Mouse (Mus musculus): Measurements from ENCODE around the gene Zbtb7a.

Zbtb7a gene

DNA sequence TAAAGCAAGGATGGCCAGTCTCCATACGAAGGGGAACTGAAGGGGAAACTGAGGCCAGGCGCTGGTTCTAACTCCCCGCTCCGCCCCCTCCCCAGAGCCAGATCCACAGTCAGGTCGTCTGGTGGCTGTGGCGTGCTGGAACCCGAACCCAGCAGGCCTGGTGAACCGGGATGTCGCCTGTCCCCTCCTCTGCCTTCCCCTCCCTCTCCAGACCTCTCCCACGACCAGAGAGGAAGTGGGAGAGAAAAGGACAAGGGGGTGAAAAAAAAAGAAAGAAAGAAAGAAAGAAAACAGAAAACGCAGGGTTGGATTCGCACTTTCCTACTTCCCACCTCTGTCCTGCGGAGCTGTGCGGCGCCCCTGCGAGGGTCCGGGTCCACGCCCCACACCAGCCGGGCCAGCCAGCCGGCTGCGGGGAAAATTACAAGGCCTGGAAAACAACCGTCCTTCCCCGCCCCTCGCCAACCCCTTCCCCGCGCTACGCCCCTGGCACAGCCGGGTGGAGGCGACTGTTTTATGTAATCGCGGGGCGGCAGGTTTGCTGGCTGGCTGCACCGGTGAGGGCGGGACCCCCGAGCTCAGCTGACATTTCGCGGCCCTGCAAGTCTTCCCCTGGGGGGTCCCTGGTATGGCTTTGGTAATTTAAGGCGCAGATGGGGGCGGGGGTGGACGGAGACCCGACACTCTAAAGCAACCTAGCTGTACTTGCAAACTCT lies at the start of gene Zbtb7a:
TSS of gene Zbtb7a (plus strand) at position 255 of the 716 bp plus-strand sequence.
- DNase-seq (ENCODE audit: low read depth): peak; percentile 42

DNA sequence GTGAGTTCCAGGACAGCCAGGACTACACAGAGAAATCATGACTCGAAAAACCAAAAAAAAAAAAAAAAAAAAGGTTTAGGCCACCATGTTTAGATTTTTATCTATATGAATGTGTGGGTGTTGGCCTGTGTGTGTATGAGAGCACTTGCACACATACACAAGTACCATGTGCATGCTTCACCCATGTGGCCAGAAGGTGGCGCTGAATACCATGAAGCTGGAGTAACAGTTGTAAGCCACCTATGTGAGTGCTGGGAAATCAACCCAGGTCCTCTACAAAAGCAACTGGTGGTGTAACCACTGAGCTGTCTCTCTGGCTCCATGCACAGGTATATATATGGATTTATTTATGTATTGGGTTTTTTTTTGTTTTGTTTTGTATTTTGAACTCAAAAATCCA lies 48.0 kb upstream of the Zbtb7a start:
- peak; percentile 63 for DNase-seq (ENCODE audit: low read depth)

DNA sequence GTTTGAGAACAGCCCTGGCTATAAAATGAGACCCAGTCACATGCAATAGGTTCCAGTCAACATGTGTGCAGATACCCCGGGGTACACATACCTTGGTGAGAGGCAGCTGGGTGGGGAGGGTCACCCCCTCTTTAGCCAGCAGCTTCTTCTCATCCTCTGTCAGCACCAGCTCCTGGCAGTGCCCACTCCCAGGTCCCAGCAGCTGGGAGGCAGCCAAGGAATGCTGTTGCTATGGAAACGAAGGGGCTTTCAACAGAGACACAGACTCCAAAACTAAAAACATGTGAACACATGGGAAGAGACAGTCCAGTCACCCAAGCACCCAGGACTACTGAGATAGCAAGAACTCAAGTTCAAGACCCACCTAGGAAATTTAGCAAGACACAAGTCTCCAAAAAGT lies 45.8 kb upstream of the Zbtb7a start:
- no peak for DNase-seq (ENCODE audit: low read depth)

DNA sequence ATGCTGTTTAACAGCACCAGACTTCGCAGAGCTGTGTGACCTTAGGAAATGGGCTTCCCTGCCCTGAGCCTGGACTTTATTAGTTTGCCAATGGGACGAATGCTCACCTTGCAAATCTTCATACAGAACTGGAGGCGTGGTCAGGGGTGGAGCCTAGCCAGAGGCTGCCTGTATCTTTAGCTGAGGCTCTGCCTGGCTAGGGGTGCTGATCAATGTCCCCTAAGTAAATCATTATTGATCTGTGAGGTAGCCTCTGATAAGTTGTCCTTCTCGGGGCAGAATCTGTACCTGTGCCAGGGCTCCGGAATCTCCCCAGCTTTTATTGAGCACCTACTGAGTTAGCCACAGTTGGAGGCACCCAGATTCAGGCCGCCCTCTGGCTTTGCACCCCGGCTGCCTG lies 44.4 kb upstream of the Zbtb7a start:
- DNase-seq (ENCODE audit: low read depth): no peak

DNA sequence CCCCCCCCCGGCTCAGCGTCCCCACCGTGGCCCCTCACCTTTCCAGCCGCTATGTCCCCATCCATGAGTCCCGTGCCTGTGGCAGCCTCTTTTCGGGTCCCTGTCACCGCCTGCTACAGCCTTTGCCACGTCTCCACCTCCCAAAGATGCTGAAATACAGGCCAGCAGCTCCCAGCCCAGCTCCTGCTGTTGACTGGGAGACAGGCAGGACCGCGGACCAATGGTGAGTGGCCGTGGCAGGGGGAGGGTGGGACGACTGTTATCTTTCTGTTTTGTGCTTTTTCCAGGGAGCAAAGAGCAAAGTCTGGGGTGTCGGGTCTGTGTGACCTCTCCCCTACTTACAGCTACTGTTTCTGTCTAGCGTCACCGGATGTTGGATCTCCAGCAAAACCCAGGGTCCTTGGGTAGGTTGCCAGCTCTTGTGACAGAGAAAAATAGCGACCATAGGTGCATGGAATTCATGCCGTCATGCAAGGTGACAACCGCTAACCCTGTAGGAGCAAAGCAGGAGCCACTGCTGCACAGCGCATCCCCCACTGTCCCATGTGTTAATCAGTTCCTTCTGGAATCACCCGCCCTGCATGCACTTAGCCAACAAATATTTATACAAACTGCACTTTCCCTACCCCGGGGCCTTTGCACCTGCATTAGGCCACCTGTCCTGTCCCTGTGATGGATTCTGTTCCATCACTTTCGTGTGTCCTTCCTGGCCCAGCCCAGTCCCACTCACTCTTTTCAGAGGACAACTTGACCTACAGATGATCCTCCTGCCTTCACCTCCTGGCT lies 42.4 kb upstream of the Zbtb7a start:
- DNase-seq (ENCODE audit: low read depth): no peak

DNA sequence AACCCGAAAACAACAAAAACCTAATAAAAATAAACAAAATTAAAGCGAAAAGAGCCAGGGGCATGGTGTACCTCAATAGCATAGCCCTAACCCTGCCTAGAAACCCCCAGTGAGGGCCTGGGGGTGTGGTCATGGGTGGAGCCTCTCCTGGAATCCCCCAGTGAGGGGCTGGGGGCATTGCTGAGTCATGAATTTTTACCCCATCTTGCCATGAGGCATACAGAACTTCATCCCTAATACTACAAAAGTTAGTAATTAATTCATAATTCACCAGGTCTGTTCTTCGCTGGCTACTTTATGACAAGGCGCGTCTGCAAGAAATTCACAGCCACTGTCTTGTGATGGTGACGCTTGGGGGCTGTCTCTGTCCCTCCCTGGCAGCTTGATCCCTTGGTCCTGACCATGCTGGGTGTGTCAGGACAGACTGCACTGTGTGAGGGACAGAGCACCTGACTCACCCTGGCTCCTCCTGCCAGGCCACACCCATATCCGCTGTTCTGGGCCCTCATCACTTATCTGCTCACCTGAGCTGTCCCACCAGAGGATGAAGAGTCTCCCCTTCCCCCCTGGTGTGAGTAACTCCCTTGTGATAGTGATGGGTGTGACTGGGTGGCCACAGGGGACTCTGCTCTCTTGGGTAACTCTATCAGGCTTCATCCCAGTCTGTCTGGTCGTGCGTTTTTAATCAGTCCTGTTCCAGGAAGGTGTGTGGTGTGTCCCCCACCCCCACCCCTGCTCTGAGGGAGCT lies 39.9 kb upstream of the Zbtb7a start:
- DNase-seq (ENCODE audit: low read depth): no peak

DNA sequence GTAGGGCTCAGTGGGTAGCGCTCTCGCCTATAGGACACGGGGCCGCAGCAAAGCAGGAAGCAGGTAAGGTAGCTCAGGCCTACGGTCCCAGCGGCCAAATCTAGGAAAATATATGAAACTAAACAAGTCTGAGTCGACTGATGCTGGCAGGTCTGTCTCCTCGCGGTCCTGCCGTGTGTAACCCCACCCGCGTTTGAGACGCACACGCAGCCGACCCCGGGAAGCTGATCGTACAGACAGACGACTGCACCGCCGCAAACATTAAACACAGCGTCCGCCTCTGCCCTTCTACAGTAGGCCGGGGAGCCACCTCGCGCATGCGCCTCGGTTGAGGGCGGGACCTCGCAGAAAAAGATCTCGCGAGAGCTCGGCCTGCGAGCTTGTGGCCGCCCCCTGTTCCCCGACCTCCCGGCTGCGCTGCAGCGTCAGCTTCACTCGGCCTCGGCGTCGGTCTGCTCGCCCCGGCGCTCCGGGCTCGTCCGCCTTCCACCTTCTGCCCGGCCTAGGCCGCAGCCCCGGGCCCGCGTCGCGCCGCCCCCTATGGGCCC lies 29.4 kb upstream of the Zbtb7a start, which contains the start of gene Map2k2:
TSS of gene Map2k2 (plus strand) at position 351 of the 548 bp plus-strand sequence.
- DNase-seq (ENCODE audit: low read depth): peak; percentile 99

DNA sequence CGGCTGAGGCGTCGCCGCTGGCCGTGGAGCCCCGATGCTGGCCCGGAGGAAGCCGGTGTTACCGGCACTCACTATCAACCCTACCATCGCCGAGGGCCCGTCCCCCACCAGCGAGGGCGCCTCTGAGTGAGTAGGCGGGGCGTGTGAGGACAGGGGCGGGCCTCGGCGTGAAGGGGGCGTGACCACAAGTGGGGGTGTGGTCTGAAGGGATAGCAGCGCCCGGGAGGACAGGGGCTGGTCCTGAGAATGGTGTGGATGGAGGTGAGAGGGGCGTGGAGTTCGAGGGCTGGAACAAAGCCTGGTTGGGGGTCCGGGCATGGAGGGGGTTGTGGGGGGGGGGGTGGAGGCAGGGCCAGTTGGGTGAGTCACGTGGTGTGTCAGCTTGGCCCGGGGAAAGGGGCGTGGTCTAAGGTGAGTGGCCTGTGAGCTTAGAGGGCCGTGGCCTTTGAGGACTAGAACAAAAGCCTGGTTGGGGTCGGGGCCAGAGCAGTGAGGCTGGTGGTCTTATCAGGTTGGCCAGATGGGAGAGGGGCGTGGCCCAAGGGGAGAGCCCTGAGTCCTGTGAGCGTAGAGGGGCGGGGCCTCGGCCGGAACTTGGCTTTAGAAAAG lies 28.8 kb upstream of the Zbtb7a start:
- peak; percentile 90 for DNase-seq (ENCODE audit: low read depth)

DNA sequence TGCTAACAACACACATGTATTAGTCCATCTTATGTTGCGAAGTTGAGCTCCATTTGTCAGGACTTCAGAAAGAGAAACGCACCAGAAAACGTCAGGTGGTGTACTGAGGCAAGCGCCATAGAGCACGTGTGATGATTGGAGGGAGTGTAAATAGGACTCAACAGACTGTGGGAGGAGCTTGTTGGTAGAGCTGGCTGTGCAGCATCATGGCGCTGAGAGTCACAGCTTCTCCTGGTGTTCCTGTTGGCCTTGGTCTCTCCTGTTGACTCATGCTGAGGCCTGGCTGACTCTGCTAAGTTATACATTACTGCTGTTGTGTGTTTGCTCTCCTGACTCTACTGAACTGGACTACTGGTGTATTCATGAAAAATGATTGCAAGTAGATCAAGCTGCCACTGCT lies 22.1 kb upstream of the Zbtb7a start:
- no peak for DNase-seq (ENCODE audit: low read depth)

DNA sequence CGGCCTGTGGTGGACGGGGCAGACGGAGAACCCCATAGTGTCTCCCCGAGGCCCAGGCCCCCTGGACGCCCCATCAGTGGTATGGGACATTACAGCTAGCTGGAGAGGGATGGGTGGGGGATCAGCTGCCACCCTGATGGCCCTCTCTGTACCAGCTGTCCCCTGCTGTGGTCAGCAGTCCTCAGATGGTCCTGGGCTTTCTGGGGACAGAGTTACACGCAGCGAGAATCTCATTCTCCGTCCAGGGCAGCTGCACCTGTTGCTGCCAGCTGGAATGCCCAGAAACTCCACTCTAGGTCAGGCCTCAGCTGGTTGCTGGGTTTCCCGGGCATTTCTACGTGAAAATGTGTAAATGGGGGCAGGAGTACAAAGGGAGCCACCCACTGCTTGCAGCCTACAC lies 15.4 kb upstream of the Zbtb7a start:
- DNase-seq (ENCODE audit: low read depth): no peak

DNA sequence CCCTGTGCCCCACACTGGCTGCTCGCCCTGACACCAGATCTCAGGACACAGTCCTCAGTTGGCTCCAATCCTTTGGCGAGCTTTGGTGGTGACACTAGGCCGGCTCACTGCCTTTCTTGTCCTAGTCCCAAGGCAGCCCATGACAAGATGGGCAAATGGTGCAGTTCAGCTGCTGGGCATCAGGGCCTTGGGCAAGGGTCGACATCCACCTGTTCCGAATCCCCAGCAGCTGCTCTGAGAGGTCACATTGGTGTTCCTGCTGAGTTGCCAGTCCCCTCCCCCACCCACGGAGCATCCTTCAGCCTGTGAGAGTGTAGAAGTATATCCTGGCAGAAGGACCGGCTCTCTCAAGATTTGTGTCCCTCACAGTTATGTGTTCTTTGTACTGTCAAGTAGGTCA lies 14.4 kb upstream of the Zbtb7a start:
- DNase-seq (ENCODE audit: low read depth): no peak

DNA sequence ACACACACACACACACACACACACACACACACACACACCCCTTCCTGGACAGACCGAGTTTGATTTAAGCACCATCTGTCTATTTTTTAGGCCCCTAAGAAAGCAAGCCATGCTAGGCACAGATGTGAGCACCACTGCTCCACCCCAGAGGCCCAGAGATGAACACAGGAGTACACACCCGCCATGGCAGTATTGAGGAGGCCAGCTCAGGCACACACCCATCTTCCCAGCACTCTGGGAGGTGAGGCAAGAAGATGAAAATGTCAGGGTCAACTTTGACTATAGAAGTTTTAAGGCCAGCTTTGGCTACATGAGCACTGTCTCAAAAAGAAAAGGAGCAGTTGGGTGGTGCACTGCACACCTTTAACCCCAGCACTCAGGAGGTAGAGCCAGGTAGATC lies 12.1 kb upstream of the Zbtb7a start:
- DNase-seq (ENCODE audit: low read depth): no peak

DNA sequence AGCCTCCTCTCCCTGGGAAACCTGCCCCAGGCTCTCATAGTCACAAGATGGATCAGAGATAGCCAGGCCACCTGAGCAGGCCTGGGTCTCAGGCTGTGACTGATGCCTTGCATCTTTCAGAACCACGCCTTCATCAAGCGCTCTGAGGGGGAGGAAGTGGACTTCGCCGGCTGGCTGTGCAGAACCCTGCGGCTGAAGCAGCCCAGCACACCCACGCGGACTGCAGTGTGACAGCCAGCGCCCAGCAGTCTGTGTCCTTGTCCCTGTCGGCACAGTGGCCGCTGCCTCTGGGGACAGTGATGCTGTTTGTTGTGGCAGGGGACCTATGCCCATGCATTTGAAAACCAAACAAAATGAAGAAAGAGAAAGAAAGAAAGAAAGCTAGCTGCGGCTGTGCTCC lies 11.5 kb upstream of the Zbtb7a start:
- DNase-seq (ENCODE audit: low read depth): no peak

DNA sequence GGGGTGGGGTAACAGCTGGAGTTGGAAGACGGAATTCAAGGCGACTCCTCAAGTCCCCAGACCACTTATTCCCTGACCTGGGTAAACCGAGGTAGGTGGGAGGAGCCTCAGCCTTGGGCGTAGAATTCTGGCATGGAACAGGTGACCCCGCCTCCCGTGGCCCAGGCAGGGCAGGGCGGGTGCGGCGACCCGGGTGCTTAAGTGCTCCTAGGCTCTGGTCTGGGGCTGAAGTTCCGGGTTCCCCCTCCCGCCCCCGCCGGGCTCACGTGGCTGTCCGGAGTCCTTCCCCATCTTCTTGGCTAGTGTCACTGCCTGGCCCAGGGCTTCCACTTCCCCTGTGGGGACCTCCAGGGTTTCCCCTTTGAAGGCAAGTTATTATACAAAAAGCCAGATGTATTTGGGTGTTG lies 836 bp upstream of the Zbtb7a start:
- peak; percentile 44 for DNase-seq (ENCODE audit: low read depth)

DNA sequence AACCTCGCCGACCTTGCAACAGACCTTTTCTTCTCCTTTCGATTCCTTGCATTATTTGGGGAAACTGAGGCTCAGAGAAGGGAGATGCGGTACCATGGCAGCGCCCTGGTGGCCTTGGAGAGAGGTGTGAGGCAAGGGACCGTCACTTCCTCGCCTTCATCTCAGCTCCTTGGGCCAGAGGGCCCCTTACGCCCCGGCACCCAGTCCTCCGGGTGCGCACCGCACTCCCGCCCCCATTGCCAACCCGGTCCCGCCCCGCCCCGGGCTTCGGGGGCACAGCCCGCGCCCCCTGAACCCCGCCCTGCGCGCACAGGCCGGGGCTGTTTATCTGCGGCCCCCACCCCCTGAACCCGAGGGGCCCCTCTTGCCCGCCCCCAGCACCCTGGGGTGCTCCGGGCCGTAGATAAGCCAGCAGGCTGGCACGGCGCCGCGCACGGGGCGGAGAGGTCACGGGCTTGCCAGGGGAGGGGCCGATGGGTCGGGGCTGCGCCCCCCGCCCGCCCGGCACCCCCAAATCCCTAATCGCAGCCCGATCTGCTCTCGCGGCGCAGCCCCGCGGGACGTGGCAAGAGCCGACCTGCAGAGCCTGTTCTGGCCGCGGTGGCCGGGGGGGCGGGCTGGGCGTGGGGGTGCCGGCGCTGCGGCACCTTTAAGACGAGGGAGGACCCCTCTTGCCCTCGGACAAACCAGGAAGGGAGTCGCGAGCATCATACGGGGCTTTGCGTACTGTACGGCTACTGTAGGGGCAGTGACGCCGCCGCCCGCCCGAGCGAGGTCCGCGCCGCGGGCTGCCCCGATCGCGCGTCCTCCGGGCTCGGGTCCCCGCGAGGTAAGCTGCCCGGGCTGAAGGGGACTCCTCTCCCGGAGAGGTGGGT lies 1.0 kb downstream of the Zbtb7a start:
- peak; percentile 66 for DNase-seq (ENCODE audit: low read depth)

DNA sequence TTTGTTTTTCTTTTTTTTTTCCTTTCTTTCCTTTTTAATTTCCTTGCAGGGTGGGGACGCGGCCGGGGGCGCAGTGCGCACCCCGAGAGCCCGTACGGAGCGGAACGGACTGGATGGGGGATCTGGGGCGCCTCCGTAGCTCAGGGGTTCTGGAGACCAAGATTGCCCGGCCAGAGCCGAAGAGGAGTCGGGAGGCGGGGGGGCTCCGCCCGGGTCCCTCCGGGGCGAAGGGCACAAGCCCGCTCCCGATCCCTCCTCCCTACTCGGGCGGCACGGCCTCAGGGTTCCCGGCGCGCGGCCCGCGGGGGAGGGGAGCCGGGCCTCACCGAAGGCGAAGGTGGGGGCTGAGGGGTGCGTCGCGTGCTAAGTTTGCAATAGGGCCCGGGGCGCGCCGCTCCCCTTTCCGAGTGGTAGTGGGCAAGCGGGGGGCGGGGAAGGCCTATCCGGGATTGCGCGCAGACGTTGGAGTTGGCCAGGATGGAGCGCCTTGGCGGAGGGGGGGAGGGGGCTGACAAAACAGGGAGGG lies 1.7 kb downstream of the Zbtb7a start:
- DNase-seq (ENCODE audit: low read depth): peak; percentile 86

DNA sequence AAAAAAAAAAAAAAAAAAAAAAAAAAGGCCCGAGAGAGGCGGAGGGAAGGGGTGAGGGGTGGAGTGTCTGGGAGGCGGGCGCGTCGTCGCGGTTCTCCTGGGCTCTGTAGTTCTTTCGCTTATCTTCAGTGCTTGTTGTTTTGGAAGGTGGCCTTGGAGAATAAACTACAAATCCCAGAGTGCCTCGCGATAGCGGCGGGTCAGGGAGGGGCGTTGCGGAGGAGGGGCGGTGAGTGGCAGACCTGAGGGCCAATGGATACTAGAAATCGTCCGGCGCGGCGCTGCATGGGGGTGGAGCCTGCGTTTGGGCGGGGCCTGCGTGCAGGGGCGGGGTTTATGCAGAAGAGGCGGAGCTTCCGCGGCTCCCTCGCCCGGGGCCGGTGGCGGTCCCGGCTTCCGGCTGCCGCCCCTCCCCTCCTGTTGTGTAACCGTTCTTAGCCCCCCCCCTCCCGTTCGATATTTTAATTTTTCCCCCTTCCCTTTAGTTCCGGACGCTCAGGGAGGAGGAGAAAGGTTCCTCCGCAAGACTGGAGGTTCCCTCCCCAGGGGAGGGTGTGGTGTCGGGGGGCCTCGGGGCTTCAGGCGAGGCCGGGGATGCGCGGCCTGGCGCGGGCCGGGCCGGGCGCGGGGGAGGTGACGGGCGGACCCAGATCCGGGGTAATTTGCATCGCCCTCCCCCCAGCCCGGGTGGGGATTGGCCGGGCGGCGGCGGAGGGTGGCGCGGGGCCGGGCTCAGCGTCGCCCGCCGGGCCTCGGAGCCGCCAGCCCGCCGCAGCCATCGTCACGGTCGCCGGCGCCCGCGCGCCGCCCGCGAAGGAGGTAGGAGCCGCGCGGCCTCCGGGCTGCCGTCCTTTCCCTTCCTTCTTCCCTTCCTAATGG lies 2.5 kb downstream of the Zbtb7a start:
- peak; percentile 100 for DNase-seq (ENCODE audit: low read depth)

DNA sequence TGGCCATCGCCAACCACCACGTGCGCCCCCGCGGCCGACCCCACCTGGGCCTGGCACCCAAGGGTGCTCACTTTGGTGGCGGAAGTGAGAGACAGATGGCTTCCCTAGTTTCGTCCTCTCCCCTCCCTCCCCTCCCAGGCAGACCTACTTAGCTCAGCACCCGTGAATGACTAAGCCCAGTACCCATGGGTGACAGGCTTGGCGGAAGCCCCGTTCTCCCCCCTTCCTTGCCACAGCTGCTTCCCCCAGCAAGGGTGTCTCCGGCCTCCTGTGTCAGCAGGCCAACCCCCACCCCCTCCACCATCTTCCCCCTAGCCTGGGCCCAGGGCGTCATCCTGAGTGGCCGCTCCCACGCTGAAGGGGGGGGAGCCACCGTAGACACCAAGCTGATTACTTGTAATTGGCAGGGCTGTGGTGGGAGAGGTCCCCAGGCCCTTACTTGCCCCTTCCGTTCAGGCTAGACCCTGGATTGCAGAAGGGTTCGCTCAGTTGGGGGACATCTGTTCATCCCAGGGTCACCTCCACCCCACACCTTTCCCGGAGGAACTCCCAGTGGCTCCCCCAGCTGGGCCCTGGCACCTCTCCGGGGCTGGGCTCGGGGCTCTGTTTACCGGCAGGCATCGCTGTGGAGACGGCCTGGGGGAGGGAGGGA lies 3.2 kb downstream of the Zbtb7a start:
- peak; percentile 81 for DNase-seq (ENCODE audit: low read depth)

DNA sequence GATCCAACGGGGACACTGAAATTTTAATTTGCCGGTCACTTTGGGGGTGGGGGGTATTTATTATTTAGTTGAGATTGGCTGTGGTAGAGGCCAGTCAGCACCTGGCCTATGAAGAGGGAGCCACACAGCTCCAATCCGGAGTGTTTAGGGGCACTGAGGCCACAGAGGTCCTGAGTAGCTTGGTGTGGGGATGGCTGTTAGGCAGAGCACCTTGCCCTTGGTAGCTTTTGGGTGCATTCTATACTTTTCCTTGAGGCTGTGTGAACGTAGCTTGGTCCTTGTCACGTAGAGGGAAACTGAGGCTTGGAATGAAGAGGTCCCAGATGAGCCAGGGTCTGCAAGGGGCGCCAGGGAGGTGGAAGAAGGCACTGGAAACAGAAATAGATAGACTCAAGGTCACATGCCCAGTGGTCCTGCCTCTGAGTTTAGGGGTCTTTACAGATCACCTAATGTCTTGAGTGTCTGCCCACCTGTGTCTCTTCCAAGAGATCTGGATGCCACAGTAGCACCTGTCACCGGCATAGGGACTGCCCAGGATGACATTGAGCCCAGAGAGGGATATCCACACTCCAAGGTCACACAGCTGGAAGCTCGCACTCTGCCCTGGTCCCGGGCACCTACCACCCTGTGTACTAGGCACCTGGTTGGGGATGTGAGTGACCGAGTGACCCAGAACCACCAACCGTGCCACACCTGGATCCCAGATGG lies 4.0 kb downstream of the Zbtb7a start:
- no peak for DNase-seq (ENCODE audit: low read depth)

Measured in naive thymus-derived CD4-positive, alpha-beta T cell, adult 2 months (primary cell).